Mouse (Mus musculus): Measurements from ENCODE around the gene Pet100.

DNA sequence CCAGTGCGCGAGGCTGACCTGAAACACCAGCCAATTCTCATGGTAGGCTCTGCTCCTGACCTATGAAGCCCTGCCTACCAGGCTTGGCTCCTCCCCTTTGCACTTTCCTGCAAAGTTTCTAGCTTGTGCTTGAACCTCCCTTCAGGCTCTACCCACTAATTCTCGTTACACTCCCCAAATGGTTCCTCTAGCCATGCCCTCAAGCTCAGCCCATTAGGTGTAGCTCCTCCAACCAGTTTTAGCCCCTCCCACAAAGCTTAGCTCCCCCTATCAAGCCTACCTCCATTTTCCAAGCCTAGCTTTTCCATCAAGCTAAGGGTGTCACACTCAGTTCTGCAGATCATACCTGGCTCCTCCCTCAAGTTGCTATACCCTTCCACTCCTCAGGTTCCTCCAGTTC is 23.3 kb upstream of the Pet100 start:
- TF ChIP-seq CTCF (IDR thresholded peaks at IDR 0.05; ENCODE audit: borderline replicate concordance, extremely low read depth, insufficient read depth, insufficient read length) (no peak), POLR2A (IDR thresholded peaks at IDR 0.05; ENCODE audit: borderline replicate concordance, extremely low read depth, insufficient read depth, insufficient read length, poor library complexity, severe bottlenecking) (no peak)

Measured in brain, embryonic 14.5 days (tissue).